Mouse (Mus musculus) frontal cortex, adult 2 months (tissue): Measurements from ENCODE around the gene Rfc2. TPM values are rescaled to one million over a fixed set of nuclear protein-coding genes. Genes with fewer than 3 reads are reported as not detected.

Experiments
- DNase-seq, 2 experiments: peaks; one replicate each; pipeline ENCODE4 v3.0.0; 2022; ENCODE audit warnings: low spot score in 1 of 2; ENCODE audit errors: extremely low spot score in 1 of 2
- polyA plus RNA-seq: library from polyadenylated mRNA; depleted of rRNA; stranded (reverse); fragments of >200 nt; gene quantifications from 2 replicates; pipeline ENCODE4 v1.2.3, GENCODE M21; 2012

The Rfc2 gene
- polyA plus RNA-seq, 1 experiment: 130 TPM

DNA sequence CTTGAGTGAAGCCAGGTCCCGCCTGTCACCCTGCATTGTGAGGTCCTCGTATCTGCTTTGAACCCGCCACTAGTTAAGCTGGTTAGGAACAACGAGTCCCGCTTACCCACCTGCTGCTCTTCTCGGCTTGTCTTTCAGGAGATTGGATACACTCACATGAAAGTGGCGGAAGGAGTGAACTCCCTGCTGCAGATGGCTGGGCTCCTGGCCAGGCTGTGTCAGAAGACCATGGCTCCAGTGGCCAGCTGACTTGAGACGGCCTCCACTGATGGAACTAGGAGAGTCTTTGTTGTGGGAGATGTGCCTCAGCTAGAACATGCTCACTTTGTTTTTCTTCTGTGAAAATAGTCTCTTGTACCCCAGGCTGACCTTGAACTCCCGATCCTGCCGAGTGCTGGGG is 16.5 kb downstream of the Rfc2 start:
- no peak for DNase-seq

GRCm38 (mm10) chr5:134604376-134604775 is 23.2 kb downstream of the Rfc2 start:
- DNase-seq: no peak

GRCm38 (mm10) chr5:134606314-134606713 is 25.1 kb downstream of the Rfc2 start:
- no peak for DNase-seq

GRCm38 (mm10) chr5:134607121-134607520 is 26.0 kb downstream of the Rfc2 start:
- DNase-seq: no peak

DNA sequence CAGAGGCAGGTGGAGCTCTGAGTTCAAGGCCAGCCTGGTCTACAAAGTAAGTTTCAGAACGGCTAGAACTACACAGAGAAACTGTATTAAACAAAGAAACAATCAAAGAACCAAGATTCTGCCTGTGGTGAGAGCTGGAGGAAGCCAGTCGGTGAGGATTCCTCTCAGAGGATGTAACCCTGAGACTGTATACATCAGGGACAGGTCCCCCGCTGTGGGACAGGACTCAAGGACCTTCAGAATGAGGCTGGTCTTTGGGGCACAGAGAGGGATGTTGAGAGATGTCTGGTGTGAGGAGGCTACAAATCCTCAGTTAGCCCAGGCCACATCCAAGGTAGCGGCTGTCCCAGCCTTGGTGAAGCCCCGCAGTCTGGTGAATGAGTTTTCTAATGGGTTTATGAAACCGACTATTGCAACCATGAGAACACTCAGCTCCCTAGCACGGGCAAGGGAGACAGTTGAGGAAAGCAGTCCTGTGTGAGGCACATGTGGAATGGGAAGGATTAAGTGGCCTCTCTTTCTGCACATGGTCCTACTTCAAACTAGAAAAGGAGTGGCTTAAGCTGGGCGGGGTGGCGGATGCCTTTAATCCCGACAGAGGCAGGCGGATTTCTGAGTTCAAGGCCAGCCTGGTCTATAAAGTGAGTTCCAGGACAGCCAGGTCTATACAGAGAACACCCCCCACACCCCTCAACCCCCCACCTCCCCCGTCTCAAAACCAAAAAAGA is 28.9 kb downstream of the Rfc2 start:
- no peak for DNase-seq

GRCm38 (mm10) chr5:134611810-134612521 is 30.8 kb downstream of the Rfc2 start:
- no peak for DNase-seq

GRCm38 (mm10) chr5:134613727-134614126 is 32.6 kb downstream of the Rfc2 start:
- no peak for DNase-seq

- no peak for DNase-seq
Observed at GRCm38 (mm10) chr5:134614296-134614695, 33.1 kb downstream of the Rfc2 start.

- DNase-seq: peak in 1 of 2 experiments; percentile 58
Observed at GRCm38 (mm10) chr5:134614802-134615201, 33.6 kb downstream of the Rfc2 start, which contains the start of gene Lat2. TSS of gene Lat2 (minus strand) at chr5:134615025.

- DNase-seq: no peak
Observed at GRCm38 (mm10) chr5:134615380-134615779, 34.2 kb downstream of the Rfc2 start.

DNA sequence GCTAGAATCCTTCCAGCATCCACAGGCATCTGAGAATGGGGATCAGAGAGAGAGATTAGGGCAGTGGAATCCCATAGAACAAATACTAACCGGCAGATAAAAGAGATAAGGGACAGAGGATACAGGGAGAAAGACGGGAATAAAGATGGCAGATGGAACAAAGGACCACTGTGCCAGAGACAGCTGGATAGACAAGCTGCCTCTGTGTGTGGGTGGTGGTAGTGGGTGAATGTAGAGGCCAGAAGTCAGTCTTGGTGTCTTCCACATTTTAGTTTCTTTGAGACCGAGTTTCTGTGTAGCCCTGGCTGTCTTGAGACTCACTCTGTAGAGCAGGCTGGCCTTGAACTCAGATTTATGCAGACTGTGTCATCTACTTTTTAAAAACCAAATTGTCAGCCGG is 34.6 kb downstream of the Rfc2 start:
- no peak for DNase-seq

DNA sequence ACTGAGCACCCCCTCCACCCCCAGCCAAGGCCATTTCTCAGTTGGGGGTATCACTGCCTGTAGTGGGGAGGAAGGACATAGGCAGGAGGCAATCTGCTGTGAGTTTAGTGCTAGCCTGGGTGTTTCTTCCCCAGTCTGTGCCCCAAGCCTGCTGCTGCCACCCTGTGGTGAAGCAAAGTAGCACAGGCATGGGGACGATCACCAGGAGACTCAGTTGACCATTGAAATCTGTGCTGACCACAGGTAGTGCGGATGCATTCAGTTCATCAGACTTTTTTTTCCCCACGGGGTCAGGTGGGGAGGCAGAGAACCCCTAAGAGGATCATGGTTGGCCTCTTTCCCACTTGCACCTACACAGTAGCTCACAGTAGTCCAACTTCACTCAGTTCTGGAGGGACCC is 35.9 kb downstream of the Rfc2 start:
- DNase-seq: peak in 1 of 2 experiments; percentile 78

DNA sequence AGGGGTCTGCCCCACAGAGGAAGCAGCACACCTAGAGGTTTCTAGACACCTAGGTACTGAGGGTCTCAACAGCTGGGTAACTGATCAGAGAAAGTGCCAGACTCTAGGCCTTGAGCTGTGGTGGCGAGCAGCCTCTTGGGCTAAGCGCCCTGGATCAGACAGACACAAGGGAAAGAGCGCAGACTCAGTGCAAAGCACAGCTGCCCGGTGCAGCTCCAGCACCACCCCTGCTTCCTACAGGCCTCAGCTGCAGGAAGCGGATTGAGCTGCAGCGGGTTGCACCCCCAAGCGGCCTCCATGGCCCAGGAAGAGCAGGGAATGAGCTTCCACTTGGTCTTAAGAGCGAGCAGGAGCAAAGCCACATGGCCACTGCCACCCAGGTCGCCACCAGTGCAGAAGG is 39.3 kb downstream of the Rfc2 start:
- no peak for DNase-seq

DNA sequence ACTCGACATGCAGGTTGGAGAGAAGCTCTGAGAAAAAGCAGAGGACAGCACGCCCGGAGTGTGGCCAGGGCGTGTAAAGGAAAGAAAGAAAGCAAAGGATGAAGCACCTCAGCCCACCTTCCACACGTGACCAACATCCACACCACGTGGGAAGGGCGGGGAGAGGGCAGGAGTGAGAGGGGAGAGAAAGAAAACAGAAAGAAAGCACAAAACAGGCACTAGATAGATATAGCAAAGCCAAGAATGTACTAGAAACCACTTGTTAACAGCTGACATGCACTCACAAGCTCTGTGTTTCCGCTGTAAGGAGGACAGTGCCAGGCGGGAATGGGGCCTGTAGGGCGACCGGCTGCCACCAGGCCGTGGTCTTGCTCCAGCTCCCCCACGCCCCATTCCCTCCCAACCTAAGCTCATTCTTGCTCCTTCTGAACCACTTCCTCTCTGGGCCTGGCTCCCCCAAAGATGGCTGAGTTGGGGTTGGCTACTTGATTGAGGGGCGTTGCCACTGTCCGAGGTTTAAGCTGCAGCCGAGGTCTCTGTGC is 40.0 kb downstream of the Rfc2 start:
- DNase-seq: no peak

DNA sequence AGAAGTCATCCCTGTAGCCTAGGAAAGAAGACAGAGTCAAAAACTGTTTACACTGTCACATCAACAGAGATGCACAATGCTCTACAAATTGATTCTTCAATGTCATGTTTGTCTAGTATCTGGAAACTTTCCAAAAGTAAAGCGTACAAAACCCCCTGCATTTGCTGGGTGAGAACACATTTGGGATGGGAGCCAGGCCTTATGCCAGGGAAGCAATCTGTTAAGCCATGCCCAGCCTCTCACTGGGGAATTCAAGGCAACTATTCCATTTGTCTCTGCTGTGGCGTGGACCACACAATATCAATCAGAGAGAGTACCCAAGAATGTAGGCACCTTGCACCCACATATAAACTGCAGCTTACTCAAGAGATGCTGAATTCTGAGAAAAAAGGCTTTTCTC is 40.9 kb downstream of the Rfc2 start:
- peak in 1 of 2 experiments; percentile 58 for DNase-seq

DNA sequence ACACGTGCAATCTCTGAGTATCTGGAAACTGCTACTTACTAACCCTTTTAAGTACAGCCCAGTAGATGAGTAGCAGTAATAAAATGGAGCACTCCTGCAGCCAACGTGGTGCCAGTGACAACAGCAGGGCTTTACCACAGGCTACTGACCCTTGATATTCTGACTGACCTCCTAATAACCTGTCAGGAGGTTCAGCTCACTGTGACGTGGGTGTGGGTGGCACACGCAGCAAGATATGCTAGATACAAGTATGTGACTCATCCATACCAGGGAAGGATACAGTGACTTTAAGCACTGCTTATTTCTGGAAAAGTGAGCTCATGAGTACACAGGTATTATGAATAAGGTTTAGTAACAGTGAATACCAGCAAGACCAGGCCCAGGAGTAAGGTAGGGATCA is 48.3 kb downstream of the Rfc2 start:
- peak in 1 of 2 experiments; percentile 23 for DNase-seq

- DNase-seq: no peak
Observed at GRCm38 (mm10) chr5:134630835-134631234, 49.7 kb downstream of the Rfc2 start.

GRCm38 (mm10) chr5:134632841-134633240 is 51.7 kb downstream of the Rfc2 start:
- no peak for DNase-seq

GRCm38 (mm10) chr5:134637820-134638367 is 56.7 kb downstream of the Rfc2 start:
- no peak for DNase-seq

GRCm38 (mm10) chr5:134638461-134639268 is 57.5 kb downstream of the Rfc2 start:
- no peak for DNase-seq

- peak; percentile 88 to 98 for DNase-seq
Observed at GRCm38 (mm10) chr5:134639269-134639682, 58.1 kb downstream of the Rfc2 start, which contains the start of gene Eif4h. TSS of gene Eif4h (minus strand) at chr5:134639490.
